21 mouse cellular contexts compared by ENCODE assay signal in the genomic region with DNA sequence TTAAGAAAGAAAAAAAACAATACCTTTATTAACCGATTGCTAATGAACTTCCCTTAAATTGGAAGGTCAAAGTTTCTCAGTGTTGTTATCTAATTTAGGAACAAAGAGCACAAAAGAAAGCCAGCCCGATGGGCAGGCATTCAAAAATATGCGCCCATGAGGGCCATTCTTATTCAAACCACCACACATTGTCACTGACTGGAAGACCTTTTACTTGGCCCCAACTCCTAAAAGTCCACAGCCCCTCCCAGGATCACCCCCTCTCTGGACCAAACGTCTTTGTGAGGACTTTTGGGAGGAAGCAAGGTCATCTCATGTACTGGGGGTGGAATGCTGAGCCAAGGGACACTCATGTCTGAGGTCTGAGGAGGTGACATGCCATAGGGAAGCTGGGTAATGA. TPM values are rescaled to one million over a fixed set of nuclear protein-coding genes. Genes with fewer than 3 reads are reported as not detected.
"Had no signal": no experiment of that assay in that cellular context is flagged by ENCODE, and none has a peak within 500 bp of the region (broad histone marks: within the 10 kb centered on the region; RNA-seq: fewer than 3 reads in every experiment).

No protein-coding gene starts in this region.

- H3K4me3 ChIP-seq: layer of hippocampus, adult 2 months; liver, embryonic 13.5 days; midbrain, embryonic 12.5 days; midbrain, embryonic 15.5 days; myocyte; neural tube, embryonic 13.5 days had no signal

- H3K36me3 ChIP-seq: liver, embryonic 13.5 days; midbrain, embryonic 12.5 days; midbrain, embryonic 15.5 days; neural tube, embryonic 13.5 days had no signal

- H3K27ac ChIP-seq: kidney, postnatal 0 days; layer of hippocampus, adult 2 months; liver, embryonic 13.5 days; midbrain, embryonic 12.5 days; midbrain, embryonic 15.5 days; neural tube, embryonic 13.5 days; stomach, postnatal 0 days had no signal

- H3K4me1 ChIP-seq: liver, embryonic 13.5 days had no signal

- ATAC-seq: midbrain, embryonic 15.5 days had no signal

- H3K9me3 ChIP-seq: liver, embryonic 13.5 days; midbrain, embryonic 12.5 days; midbrain, embryonic 15.5 days; neural tube, embryonic 13.5 days had no signal

- DNase-seq: kidney, adult 2 months; kidney, postnatal 25 days; layer of hippocampus, adult 9-11 months; liver, embryonic 13.5 days; lung, adult 2 months; lung, postnatal 14 days; lung, postnatal 4 days; right cerebral cortex, postnatal 14 days; right cerebral cortex, postnatal 4 days; thymus, adult 18-20 months; thymus, postnatal 25 days had no signal

- H3K27me3 ChIP-seq: midbrain, embryonic 12.5 days; midbrain, embryonic 15.5 days; neural tube, embryonic 13.5 days had no signal

- H3K4me2 ChIP-seq: liver, embryonic 13.5 days; midbrain, embryonic 12.5 days; midbrain, embryonic 15.5 days; neural tube, embryonic 13.5 days had no signal

- H3K9ac ChIP-seq: liver, embryonic 13.5 days; midbrain, embryonic 12.5 days; midbrain, embryonic 15.5 days; neural tube, embryonic 13.5 days had no signal

RNA-seq across cellular contexts. Expression of gene Jam2, which starts 4.7 kb away (rescaled TPM):
- total RNA-seq: megakaryocyte progenitor cell, adult 5-6 weeks; monocyte, adult 5-6 weeks; neutrophil, adult 5-6 weeks had no signal
